Mouse (Mus musculus) testis, postnatal 10 days (tissue): Measurements from ENCODE around the gene Marco.

Experiments used
- DNase-seq: peaks from one replicate; pipeline ENCODE4 v3.0.0; 2021; ENCODE audit warnings: low spot score

The Marco gene

DNA sequence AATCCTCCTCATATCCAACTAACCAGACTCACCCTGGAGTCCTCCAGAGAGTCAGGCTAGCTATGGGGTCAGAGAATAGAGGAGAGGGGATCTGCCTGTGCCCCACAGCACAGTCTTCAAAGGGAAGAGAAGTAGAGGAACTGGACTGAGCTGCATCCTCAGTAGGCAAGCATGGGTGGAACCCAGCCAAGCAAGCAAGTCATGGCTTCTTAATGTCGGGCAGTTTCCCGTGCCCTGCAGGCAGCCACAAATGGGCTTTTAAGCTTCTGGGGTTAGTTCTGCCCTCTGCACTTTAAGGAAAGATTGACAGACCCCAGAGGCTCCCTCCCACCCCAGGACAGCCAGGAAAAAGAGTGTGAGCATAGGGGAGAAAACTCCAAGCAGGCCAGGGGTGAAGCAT lies 63.2 kb downstream of the Marco start:
- DNase-seq, result no peak

DNA sequence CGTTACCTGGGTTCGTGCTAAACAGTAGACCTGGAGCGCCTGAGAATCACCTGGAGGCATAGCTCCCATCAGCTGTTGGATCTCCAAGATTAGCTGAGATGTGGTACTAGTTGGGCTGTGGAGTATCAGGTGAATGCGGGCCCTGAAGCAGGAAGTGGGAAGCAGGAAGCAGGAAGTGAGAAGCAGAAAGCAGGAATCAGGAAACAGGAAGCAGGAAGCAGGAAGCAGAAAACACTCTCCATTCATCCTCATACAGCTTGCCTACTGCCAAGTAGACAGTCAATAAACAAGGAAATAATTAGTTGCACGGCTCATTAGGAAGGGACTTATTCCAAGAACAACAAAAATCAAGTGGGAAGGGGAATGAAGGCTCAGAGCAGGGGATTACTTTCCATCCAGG lies 69.2 kb downstream of the Marco start:
- DNase-seq, result no peak

- DNase-seq, result no peak
Observed at GRCm38 (mm10) chr1:120430171-120430570, 74.7 kb downstream of the Marco start.

- no peak for DNase-seq
Observed at GRCm38 (mm10) chr1:120425587-120425986, 79.2 kb downstream of the Marco start.
